Mouse (Mus musculus): ENCODE data around the gene Srcin1.

DNA sequence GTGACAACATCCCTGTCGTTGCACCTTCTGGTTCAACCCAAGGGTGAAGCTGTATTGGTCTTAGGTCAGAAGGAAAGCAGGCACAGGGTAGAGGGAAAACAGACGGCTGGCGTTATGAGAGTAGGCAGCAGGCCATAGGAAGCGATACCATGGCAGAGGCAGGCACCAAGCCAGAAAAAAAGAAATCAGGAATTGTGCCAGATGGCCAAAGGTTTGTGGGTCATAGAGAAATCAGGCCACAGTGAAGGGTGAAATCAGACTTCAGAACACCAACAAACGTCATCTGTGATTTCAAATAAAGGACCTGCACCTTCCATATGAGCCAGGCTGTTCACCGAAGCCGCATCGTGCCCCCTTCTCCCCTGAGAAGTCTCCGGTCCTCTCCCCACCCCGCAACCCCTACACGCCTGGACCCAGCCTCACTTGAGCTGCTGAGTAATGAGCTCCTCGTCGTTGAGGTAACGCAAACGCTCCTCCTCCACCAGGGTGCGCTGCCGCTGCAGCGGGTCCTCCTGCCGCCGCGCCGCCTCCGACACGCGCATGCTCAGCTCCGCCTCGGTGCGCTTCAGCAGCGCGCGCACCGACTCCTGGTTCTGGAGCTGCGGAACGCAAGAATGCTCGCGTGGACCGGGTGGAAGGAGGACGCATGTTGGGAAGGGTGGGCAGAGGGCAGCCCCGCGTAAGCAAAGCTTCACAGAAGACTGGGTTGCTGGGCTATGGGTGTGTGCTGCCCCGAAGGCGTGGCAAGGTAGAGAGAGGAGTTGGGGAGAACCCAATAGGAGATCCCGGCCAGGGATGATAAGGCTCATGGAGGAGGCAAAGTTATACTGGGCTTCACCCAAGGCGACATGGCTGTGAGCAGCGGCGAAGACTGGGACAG, 44.4 kb downstream of the Srcin1 start:
- peak; percentile 99 for TF ChIP-seq CTCF (IDR thresholded peaks at IDR 0.05; ENCODE audit: borderline replicate concordance, control insufficient read depth, extremely low read depth, insufficient read depth, low read length, poor library complexity)
- no peak for TF ChIP-seq POLR2A (IDR thresholded peaks at IDR 0.05; ENCODE audit: control insufficient read depth, extremely low read depth, insufficient read depth, low read length, poor library complexity)
